Mouse (Mus musculus): ENCODE measurements at regions not wholly inside any gene's neighbourhood (a gene's known extent, or its start where the extent isn't known, plus 50 kb on each side); places are given as distances from the start of the nearest gene placed in this dataset.
A peak's percentile ranks its signal among the peaks of the same experiment; 100 is the strongest.

GRCm38 (mm10) chr9:115388361-115388759, 78.1 kb upstream of the Stt3b start:
- H3K9me3 ChIP-seq (replicated peaks; ENCODE audit: control insufficient read depth, low read length), result no peaks in the 10 kb centered on the region
- 87% methylated on average over 11 of the region's 11 CpGs for WGBS
- no peak for TF ChIP-seq EP300 (IDR thresholded peaks at IDR 0.05; ENCODE audit: low read depth)
- TF ChIP-seq CTCF (IDR thresholded peaks at IDR 0.05; ENCODE audit: low read depth), result no peak
- H3K27ac ChIP-seq (ENCODE audit: low read depth), result no peak overlapping the region
- H3K4me3 ChIP-seq (ENCODE audit: low read depth, low read length), result no peak overlapping the region
- H3K36me3 ChIP-seq (replicated peaks; ENCODE audit: control insufficient read depth, insufficient read depth, low read length), result no peaks in the 10 kb centered on the region
- H3K4me2 ChIP-seq (ENCODE audit: low read depth, low read length), result no peak overlapping the region
- no peak overlapping the region for H3K9ac ChIP-seq (replicated peaks; ENCODE audit: low read depth, low read length)
- H3K4me1 ChIP-seq (ENCODE audit: control insufficient read depth, insufficient read depth), result peaks cover 7% of the 10 kb centered on the region
- H3K27me3 ChIP-seq (ENCODE audit: control insufficient read depth, insufficient read depth, low read length), result no peaks in the 10 kb centered on the region
- ATAC-seq (ENCODE audit: insufficient read depth, low read depth) (no peak), DNase-seq (ENCODE audit: low spot score) (no peak)

- no peaks in the 10 kb centered on the region for H3K36me3 ChIP-seq (replicated peaks; ENCODE audit: control insufficient read depth, insufficient read depth, low read length)
- H3K27ac ChIP-seq (ENCODE audit: low read depth), result no peak overlapping the region
- H3K4me3 ChIP-seq (ENCODE audit: low read depth, low read length), result no peak overlapping the region
- H3K9ac ChIP-seq (replicated peaks; ENCODE audit: low read depth, low read length), result no peak overlapping the region
- no peak overlapping the region for H3K4me2 ChIP-seq (ENCODE audit: low read depth, low read length)
- H3K4me1 ChIP-seq (ENCODE audit: control insufficient read depth, insufficient read depth), result peaks cover 7% of the 10 kb centered on the region
- no peaks in the 10 kb centered on the region for H3K9me3 ChIP-seq (replicated peaks; ENCODE audit: control insufficient read depth, low read length)
- ATAC-seq (ENCODE audit: insufficient read depth, low read depth) (no peak), DNase-seq (ENCODE audit: low spot score) (no peak)
- WGBS, result 88% methylated on average over 2 of the region's 2 CpGs
- TF ChIP-seq CTCF (IDR thresholded peaks at IDR 0.05; ENCODE audit: low read depth) (no peak), EP300 (IDR thresholded peaks at IDR 0.05; ENCODE audit: low read depth) (no peak)
- no peaks in the 10 kb centered on the region for H3K27me3 ChIP-seq (ENCODE audit: control insufficient read depth, insufficient read depth, low read length)
Measured at GRCm38 (mm10) chr9:115389082-115389481, 78.9 kb upstream of the Stt3b start.

- Histone ChIP-seq H3K27me3 (ENCODE audit: control insufficient read depth, insufficient read depth, low read length) (no peaks in the 10 kb centered on the region), H3K36me3 (replicated peaks; ENCODE audit: control insufficient read depth, insufficient read depth, low read length) (no peaks in the 10 kb centered on the region), H3K4me1 (ENCODE audit: control insufficient read depth, insufficient read depth) (peaks cover 7% of the 10 kb centered on the region), H3K4me2 (ENCODE audit: low read depth, low read length) (peak overlapping the region; percentile 46), H3K9me3 (replicated peaks; ENCODE audit: control insufficient read depth, low read length) (no peaks in the 10 kb centered on the region), H3K4me3 (ENCODE audit: low read depth, low read length) (peak overlapping the region; percentile 12), H3K9ac (replicated peaks; ENCODE audit: low read depth, low read length) (peak overlapping the region; percentile 14; the same call in 1 of the 2 replicates), H3K27ac (ENCODE audit: low read depth) (no peak overlapping the region)
- TF ChIP-seq CTCF (IDR thresholded peaks at IDR 0.05; ENCODE audit: low read depth) (no peak), EP300 (IDR thresholded peaks at IDR 0.05; ENCODE audit: low read depth) (no peak)
- DNase-seq (ENCODE audit: low spot score), result peak; percentile 24
- WGBS, result 4% methylated on average over 11 of the region's 11 CpGs
- peak; percentile 68; the same call in 1 of the 2 replicates for ATAC-seq (ENCODE audit: insufficient read depth, low read depth)
Measured at GRCm38 (mm10) chr9:115390880-115391281, 80.7 kb upstream of the Stt3b start.

GRCm38 (mm10) chr9:115395511-115395910, 85.3 kb upstream of the Stt3b start:
- ATAC-seq (ENCODE audit: insufficient read depth, low read depth), result no peak
- Histone ChIP-seq H3K36me3 (replicated peaks; ENCODE audit: control insufficient read depth, insufficient read depth, low read length) (no peaks in the 10 kb centered on the region), H3K4me1 (ENCODE audit: control insufficient read depth, insufficient read depth) (peaks cover 7% of the 10 kb centered on the region), H3K9me3 (replicated peaks; ENCODE audit: control insufficient read depth, low read length) (0 out of 2 replicates have a peak, but pooled peaks cover 3% of the 10 kb centered on the region), H3K9ac (replicated peaks; ENCODE audit: low read depth, low read length) (no peak overlapping the region), H3K4me3 (ENCODE audit: low read depth, low read length) (no peak overlapping the region), H3K27me3 (ENCODE audit: control insufficient read depth, insufficient read depth, low read length) (no peaks in the 10 kb centered on the region), H3K27ac (ENCODE audit: low read depth) (no peak overlapping the region), H3K4me2 (ENCODE audit: low read depth, low read length) (no peak overlapping the region)
- no peak for TF ChIP-seq EP300 (IDR thresholded peaks at IDR 0.05; ENCODE audit: low read depth)
- no peak for TF ChIP-seq CTCF (IDR thresholded peaks at IDR 0.05; ENCODE audit: low read depth)
- WGBS, result 92% methylated on average over 8 of the region's 8 CpGs
- no peak for DNase-seq (ENCODE audit: low spot score)

- Histone ChIP-seq H3K4me3 (ENCODE audit: low read depth, low read length) (no peak overlapping the region), H3K27me3 (ENCODE audit: control insufficient read depth, insufficient read depth, low read length) (no peaks in the 10 kb centered on the region), H3K4me2 (ENCODE audit: low read depth, low read length) (no peak overlapping the region), H3K4me1 (ENCODE audit: control insufficient read depth, insufficient read depth) (no peaks in the 10 kb centered on the region), H3K36me3 (replicated peaks; ENCODE audit: control insufficient read depth, insufficient read depth, low read length) (no peaks in the 10 kb centered on the region), H3K9ac (replicated peaks; ENCODE audit: low read depth, low read length) (no peak overlapping the region), H3K27ac (ENCODE audit: low read depth) (no peak overlapping the region), H3K9me3 (replicated peaks; ENCODE audit: control insufficient read depth, low read length) (0 out of 2 replicates have a peak, but pooled peaks cover 3% of the 10 kb centered on the region)
- ATAC-seq (ENCODE audit: insufficient read depth, low read depth), result no peak
- TF ChIP-seq EP300 (IDR thresholded peaks at IDR 0.05; ENCODE audit: low read depth) (no peak), CTCF (IDR thresholded peaks at IDR 0.05; ENCODE audit: low read depth) (no peak)
- 79% methylated on average over 6 of the region's 6 CpGs for WGBS
- DNase-seq (ENCODE audit: low spot score), result no peak
Measured at GRCm38 (mm10) chr9:115400461-115400860, 90.2 kb upstream of the Stt3b start.
